Mouse (Mus musculus): ENCODE measurements around the gene Clec3b. TPM values are rescaled to one million over a fixed set of nuclear protein-coding genes. Genes with fewer than 3 reads are reported as not detected.

Gene Clec3b
- polyA plus RNA-seq, 1 experiment from 2014 or later, result not detected

DNA sequence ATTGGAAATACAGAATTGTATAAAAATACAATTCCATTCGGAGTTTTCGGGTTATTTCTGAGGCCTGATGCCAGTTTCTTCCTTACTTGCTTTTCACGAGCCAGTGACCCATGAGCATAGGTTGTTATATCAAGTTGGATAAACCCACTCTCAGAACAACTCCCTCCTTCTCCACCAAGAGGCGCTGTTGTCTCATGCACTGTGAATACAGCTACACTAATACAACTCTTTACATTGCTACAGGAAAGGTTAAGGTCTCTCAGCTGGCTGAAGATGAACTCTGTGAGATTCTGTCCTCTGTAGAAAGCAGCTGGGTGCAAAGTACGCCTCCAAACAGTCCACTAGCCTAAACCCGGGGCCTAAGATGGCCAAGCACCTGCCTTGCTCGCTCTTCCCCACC is 8.6 kb downstream of the Clec3b start:
- no peak for ATAC-seq (replicated peaks; ENCODE audit: insufficient number of reproducible peaks, low FRiP score, low TSS enrichment)
- Histone ChIP-seq H3K4me1 (ENCODE audit: control insufficient read depth, insufficient read depth, low read length) (no peaks in the 10 kb centered on the region), H3K9me3 (replicated peaks; ENCODE audit: control insufficient read depth, low read length) (no peaks in the 10 kb centered on the region), H3K36me3 (ENCODE audit: control insufficient read depth, insufficient read depth, low read length) (no peaks in the 10 kb centered on the region), H3K9ac (ENCODE audit: low read depth, low read length) (no peak overlapping the region), H3K4me2 (no peak overlapping the region), H3K27ac (ENCODE audit: low read depth, low read length) (no peak overlapping the region), H3K4me3 (ENCODE audit: low read depth, low read length) (no peak overlapping the region), H3K27me3 (ENCODE audit: control insufficient read depth, insufficient read depth, low read length) (peaks cover 6% of the 10 kb centered on the region)
- 54% methylated on average over 7 of the region's 7 CpGs for WGBS (ENCODE audit: insufficient replicate concordance)

DNA sequence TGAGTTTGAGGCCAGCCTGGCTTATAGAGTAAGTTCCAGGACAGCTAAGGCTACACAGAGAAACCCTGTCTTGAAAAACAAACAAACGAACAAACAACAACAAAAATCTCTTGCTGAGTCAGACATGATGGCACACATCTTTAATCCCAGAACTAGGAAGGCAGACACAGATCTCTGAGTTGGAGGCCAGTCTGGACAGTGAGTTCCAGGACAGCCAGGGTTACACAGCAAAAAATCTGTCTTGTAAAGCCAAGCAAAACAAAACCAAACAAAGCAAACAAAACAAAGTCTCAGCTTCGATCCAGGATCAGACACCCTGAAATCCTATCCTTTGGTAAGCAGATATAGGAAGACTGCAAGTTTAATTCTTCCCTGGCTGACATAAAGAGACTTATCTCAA is 11.0 kb downstream of the Clec3b start:
- 55% methylated on average over 2 of the region's 2 CpGs for WGBS (ENCODE audit: insufficient replicate concordance)
- Histone ChIP-seq H3K27me3 (ENCODE audit: control insufficient read depth, insufficient read depth, low read length) (no peaks in the 10 kb centered on the region; the same call in 1 of the 2 replicates), H3K9me3 (replicated peaks; ENCODE audit: control insufficient read depth, low read length) (no peaks in the 10 kb centered on the region), H3K27ac (ENCODE audit: low read depth, low read length) (no peak overlapping the region), H3K36me3 (ENCODE audit: control insufficient read depth, insufficient read depth, low read length) (no peaks in the 10 kb centered on the region), H3K4me3 (ENCODE audit: low read depth, low read length) (no peak overlapping the region), H3K4me1 (ENCODE audit: control insufficient read depth, insufficient read depth, low read length) (no peaks in the 10 kb centered on the region), H3K4me2 (no peak overlapping the region), H3K9ac (ENCODE audit: low read depth, low read length) (no peak overlapping the region)
- no peak for ATAC-seq (replicated peaks; ENCODE audit: insufficient number of reproducible peaks, low FRiP score, low TSS enrichment)

DNA sequence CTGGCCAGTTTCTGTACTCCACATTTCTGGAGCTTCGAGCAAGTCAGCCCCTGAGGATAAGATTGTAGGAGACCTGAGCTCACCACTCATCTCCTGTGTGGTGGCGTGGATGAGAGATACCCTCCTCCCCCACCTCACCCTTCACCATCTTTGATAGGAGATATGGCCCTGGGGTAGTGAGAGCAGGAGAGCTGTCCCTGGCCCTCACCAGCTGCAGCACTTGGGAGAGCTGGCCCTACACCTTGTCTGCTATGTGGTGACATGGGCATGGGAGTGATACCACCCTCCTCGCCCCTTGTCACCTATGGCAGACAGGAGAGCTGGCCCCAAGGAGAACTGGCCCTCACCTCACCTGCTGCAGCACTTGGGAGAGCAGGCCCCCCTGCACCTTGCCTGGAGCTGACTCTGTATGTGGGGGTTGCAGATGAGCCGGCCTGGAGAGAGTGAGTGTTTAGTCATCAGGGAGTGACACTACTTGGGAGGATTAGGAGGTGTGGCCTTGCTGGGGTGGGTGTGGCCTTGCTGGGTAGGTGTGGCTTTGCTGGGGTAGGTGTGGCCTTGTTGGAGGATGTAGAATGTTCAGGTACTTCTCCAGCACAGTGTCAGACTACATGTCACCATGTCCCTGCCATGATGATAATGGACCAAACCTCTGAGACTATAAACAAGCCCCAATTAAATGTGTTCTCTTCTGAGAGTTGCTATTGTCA is 12.4 kb downstream of the Clec3b start:
- Histone ChIP-seq H3K27me3 (ENCODE audit: control insufficient read depth, insufficient read depth, low read length) (no peaks in the 10 kb centered on the region), H3K9me3 (replicated peaks; ENCODE audit: control insufficient read depth, low read length) (no peaks in the 10 kb centered on the region), H3K4me2 (no peak overlapping the region), H3K9ac (ENCODE audit: low read depth, low read length) (no peak overlapping the region), H3K27ac (ENCODE audit: low read depth, low read length) (no peak overlapping the region), H3K36me3 (ENCODE audit: control insufficient read depth, insufficient read depth, low read length) (no peaks in the 10 kb centered on the region), H3K4me3 (ENCODE audit: low read depth, low read length) (no peak overlapping the region), H3K4me1 (ENCODE audit: control insufficient read depth, insufficient read depth, low read length) (no peaks in the 10 kb centered on the region)
- WGBS (ENCODE audit: insufficient replicate concordance), result 67% methylated on average over 4 of the region's 4 CpGs
- no peak for ATAC-seq (replicated peaks; ENCODE audit: insufficient number of reproducible peaks, low FRiP score, low TSS enrichment)

DNA sequence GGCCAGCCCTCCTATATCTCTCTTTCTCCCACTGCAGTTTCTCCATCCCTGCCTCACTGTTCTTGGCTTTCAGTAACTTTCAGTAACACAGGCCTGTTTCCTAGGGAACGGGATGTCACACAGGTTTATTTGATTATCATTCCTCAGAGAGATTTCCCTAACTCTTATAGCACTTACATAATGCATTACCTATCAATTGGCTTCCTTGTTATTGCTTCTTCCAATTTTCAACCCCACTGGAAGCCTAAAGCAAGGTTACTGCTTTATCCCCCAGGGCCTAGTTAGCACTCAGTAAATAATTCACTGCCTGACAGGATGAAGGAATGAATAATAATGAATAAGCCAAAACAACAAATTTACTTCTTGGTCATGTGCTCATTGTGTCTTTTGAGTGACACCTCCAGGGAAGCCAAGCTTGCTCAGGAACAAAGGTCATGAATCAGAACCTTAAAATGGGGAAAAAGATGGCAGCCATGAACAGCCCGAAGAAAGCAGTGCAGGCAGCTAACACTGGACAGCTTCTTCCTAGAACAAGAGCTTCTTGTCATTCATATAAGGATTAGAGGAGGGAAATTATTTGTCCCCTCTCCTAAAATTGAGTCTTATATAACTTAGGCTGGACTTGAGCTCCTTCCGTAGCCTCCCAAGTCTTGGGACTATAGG is 15.2 kb downstream of the Clec3b start:
- no peak overlapping the region for H3K9ac ChIP-seq (ENCODE audit: low read depth, low read length)
- ATAC-seq (replicated peaks; ENCODE audit: insufficient number of reproducible peaks, low FRiP score, low TSS enrichment), result no peak
- 89% methylated on average over 3 of the region's 3 CpGs for WGBS (ENCODE audit: insufficient replicate concordance)
- H3K27ac ChIP-seq (ENCODE audit: low read depth, low read length), result no peak overlapping the region
- no peaks in the 10 kb centered on the region for H3K36me3 ChIP-seq (ENCODE audit: control insufficient read depth, insufficient read depth, low read length)
- no peak overlapping the region for H3K4me2 ChIP-seq
- H3K4me1 ChIP-seq (ENCODE audit: control insufficient read depth, insufficient read depth, low read length), result no peaks in the 10 kb centered on the region
- H3K4me3 ChIP-seq (ENCODE audit: low read depth, low read length), result no peak overlapping the region
- no peaks in the 10 kb centered on the region for H3K27me3 ChIP-seq (ENCODE audit: control insufficient read depth, insufficient read depth, low read length)
- H3K9me3 ChIP-seq (replicated peaks; ENCODE audit: control insufficient read depth, low read length), result no peaks in the 10 kb centered on the region

DNA sequence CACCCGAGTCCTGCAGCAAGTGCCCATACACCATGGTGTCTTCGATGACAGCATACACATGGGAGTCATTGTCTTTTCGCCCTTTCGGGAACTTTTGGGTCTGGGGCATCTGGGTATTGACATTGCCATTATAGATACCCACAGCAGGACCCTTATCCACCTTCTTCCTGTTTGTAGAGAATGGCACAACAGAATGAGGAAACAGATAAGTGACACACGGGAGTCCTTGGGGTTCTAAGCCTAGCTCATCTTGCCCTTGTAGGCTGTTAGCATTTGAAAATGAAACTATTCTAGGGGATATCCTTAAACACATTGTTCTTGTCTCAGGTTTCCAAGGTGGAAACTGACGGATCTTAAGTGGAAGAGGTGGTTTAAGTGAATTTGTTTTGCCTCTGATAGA is 23.0 kb downstream of the Clec3b start:
- Histone ChIP-seq H3K36me3 (ENCODE audit: control insufficient read depth, insufficient read depth, low read length) (no peaks in the 10 kb centered on the region), H3K27me3 (ENCODE audit: control insufficient read depth, insufficient read depth, low read length) (no peaks in the 10 kb centered on the region), H3K9me3 (replicated peaks; ENCODE audit: control insufficient read depth, low read length) (no peaks in the 10 kb centered on the region), H3K27ac (ENCODE audit: low read depth, low read length) (no peak overlapping the region), H3K9ac (ENCODE audit: low read depth, low read length) (no peak overlapping the region), H3K4me2 (no peak overlapping the region), H3K4me3 (ENCODE audit: low read depth, low read length) (no peak overlapping the region), H3K4me1 (ENCODE audit: control insufficient read depth, insufficient read depth, low read length) (no peaks in the 10 kb centered on the region)
- WGBS (ENCODE audit: insufficient replicate concordance), result 78% methylated on average over 6 of the region's 6 CpGs
- no peak for ATAC-seq (replicated peaks; ENCODE audit: insufficient number of reproducible peaks, low FRiP score, low TSS enrichment)

DNA sequence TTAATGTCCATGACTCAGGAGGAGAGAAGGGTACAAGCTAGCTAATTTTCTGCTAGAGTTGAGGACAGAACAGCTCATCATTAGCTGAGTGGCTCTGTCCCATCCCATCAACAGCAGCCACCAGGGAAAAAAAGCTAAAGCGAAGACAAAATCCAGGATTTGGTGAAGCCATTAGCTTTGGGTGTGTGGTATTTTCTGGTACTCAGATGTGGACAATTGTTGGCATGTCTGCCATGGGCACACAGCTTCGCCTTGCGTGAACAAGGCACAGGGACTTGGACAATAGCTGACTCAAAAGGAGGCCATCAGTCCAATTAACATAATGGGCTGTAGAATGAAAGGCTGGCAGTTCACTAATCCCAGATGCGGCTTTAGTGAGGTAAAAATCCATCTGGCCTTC is 23.6 kb downstream of the Clec3b start:
- no peak overlapping the region for H3K4me3 ChIP-seq (ENCODE audit: low read depth, low read length)
- 87% methylated on average over 4 of the region's 4 CpGs for WGBS (ENCODE audit: insufficient replicate concordance)
- no peak for ATAC-seq (replicated peaks; ENCODE audit: insufficient number of reproducible peaks, low FRiP score, low TSS enrichment)
- no peak overlapping the region for H3K27ac ChIP-seq (ENCODE audit: low read depth, low read length)
- H3K4me2 ChIP-seq, result no peak overlapping the region
- no peaks in the 10 kb centered on the region for H3K36me3 ChIP-seq (ENCODE audit: control insufficient read depth, insufficient read depth, low read length)
- H3K9ac ChIP-seq (ENCODE audit: low read depth, low read length), result no peak overlapping the region
- H3K4me1 ChIP-seq (ENCODE audit: control insufficient read depth, insufficient read depth, low read length), result no peaks in the 10 kb centered on the region
- no peaks in the 10 kb centered on the region for H3K9me3 ChIP-seq (replicated peaks; ENCODE audit: control insufficient read depth, low read length)
- no peaks in the 10 kb centered on the region for H3K27me3 ChIP-seq (ENCODE audit: control insufficient read depth, insufficient read depth, low read length)

DNA sequence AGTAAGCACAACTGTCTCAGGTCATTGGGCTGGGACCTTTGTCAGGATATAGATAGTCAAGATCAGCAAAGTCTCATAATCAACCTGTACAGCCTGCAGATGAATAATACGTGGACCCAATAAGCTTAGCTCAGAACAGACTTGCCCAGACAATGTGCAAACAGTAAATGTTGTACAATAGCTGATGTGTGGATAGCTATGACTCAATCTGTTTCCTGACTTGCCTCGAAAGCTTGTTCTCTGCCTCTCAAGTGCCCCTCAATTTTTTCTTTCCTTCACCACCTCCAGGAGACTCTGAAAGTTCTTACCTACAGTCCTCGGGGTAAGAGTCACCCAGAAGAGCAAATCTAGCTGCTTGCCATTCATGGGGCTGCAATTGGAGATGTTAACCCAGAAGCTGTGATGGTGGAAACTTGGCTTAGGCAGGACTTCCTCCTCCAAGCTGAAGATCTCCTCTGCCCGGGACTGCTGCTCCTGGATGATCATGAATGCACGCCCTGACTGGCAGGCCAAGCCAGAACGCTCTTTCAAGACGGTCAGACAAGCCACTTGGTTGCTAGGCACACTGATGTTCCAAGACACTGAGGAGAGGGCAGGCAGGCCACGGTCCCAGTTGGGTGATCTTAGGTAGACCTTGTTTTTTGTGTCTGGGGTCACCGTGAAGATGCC is 26.8 kb downstream of the Clec3b start:
- Histone ChIP-seq H3K4me1 (ENCODE audit: control insufficient read depth, insufficient read depth, low read length) (no peaks in the 10 kb centered on the region), H3K36me3 (ENCODE audit: control insufficient read depth, insufficient read depth, low read length) (no peaks in the 10 kb centered on the region), H3K27ac (ENCODE audit: low read depth, low read length) (no peak overlapping the region), H3K9me3 (replicated peaks; ENCODE audit: control insufficient read depth, low read length) (no peaks in the 10 kb centered on the region), H3K4me3 (ENCODE audit: low read depth, low read length) (no peak overlapping the region), H3K4me2 (no peak overlapping the region), H3K27me3 (ENCODE audit: control insufficient read depth, insufficient read depth, low read length) (no peaks in the 10 kb centered on the region), H3K9ac (ENCODE audit: low read depth, low read length) (no peak overlapping the region)
- ATAC-seq (replicated peaks; ENCODE audit: insufficient number of reproducible peaks, low FRiP score, low TSS enrichment), result no peak
- WGBS (ENCODE audit: insufficient replicate concordance), result 78% methylated on average over 9 of the region's 9 CpGs

DNA sequence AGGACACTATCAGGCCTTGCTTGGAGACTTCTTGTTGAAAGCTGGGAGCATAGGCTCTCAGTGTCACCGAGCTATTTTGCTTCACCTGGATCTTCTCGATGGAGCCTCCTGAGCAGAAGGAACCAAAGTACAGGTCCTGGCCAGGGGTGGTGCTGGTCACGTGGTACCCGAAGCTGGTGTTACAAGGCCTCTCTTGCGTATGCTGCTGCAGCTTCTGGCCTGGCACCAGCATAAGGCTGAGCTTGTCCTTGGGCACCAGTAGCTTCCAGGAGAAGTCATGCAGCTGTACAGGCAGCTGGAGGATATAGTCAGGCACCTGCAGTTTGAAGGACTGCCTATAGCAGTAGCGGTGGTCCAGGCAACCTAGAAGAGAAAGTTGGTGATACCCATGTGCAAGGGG is 29.3 kb downstream of the Clec3b start:
- no peak for ATAC-seq (replicated peaks; ENCODE audit: insufficient number of reproducible peaks, low FRiP score, low TSS enrichment)
- no peak overlapping the region for H3K4me3 ChIP-seq (ENCODE audit: low read depth, low read length)
- no peaks in the 10 kb centered on the region for H3K4me1 ChIP-seq (ENCODE audit: control insufficient read depth, insufficient read depth, low read length)
- H3K27me3 ChIP-seq (ENCODE audit: control insufficient read depth, insufficient read depth, low read length), result no peaks in the 10 kb centered on the region
- H3K36me3 ChIP-seq (ENCODE audit: control insufficient read depth, insufficient read depth, low read length), result no peaks in the 10 kb centered on the region
- no peak overlapping the region for H3K27ac ChIP-seq (ENCODE audit: low read depth, low read length)
- H3K4me2 ChIP-seq, result no peak overlapping the region
- WGBS (ENCODE audit: insufficient replicate concordance), result 92% methylated on average over 6 of the region's 6 CpGs
- no peaks in the 10 kb centered on the region for H3K9me3 ChIP-seq (replicated peaks; ENCODE audit: control insufficient read depth, low read length)
- no peak overlapping the region for H3K9ac ChIP-seq (ENCODE audit: low read depth, low read length)

Data from heart, embryonic 11.5 days (tissue).